Mouse (Mus musculus): ENCODE data around the gene Pomgnt2. TPM values are rescaled to one million over a fixed set of nuclear protein-coding genes. Genes with fewer than 3 reads are reported as not detected.

Pomgnt2 gene
- total and polyA plus RNA-seq, 3 experiments, result not detected

DNA sequence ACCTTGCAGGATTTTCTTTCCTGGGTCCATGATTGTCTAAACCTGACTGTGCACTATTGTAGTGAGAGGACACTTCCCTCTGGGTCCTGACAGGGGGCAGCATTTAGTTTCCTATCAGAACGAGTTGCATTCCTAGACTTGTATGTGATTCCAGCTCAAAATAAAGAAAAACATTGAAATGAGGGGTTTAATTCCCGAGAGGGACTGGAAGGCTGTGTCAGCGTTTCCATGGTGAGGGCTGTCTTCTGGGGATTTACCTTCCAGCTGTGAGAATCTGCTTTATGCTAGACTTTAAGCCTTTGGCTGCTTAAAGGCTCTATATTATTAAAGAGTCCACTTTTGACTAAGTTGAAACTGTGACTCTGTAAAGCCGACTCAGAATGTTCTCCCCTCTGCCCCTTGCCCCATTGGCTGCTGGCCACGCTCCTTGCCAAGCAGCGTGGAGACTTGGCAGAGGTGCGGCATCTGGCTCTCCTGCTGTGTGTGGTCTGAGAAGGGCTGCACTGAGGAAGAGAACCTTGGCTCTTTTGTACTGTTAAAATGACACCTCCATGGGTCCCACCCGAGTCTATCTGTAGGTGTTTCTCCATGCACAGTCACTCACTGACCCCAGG lies 22.0 kb upstream of the Pomgnt2 start:
- dilution Hi-C loops (cut with MboI; ENCODE audit: extremely low pct_ligation_motif_present, extremely low pct_unique_long_range_greater_than_20kb, low sequenced_read_pairs), result no loop called here
- H3K36me3 ChIP-seq (replicated peaks in 1 of 2; ENCODE audit: control insufficient read depth in 1 of 2, insufficient read depth in 1 of 2, low read length in 1 of 2), result no peaks in the 10 kb centered on the region
- no peak overlapping the region for H3K27ac ChIP-seq (ENCODE audit: insufficient read depth, low read depth)
- TF ChIP-seq RAD21 (IDR thresholded peaks at IDR 0.05; ENCODE audit: low read depth, low read length), result peak; percentile 82
- TF ChIP-seq MAFK (IDR thresholded peaks at IDR 0.05; ENCODE audit: insufficient replicate concordance, low read length), result peak; percentile 22; the same call in 1 of the 2 replicates
- peak; percentile 37 for TF ChIP-seq ZC3H11A (IDR thresholded peaks at IDR 0.05; ENCODE audit: low read depth, low read length)
- no peak for TF ChIP-seq ZKSCAN1 (IDR thresholded peaks at IDR 0.05; ENCODE audit: borderline replicate concordance, low read depth, low read length)
- TF ChIP-seq JUN (IDR thresholded peaks at IDR 0.05; ENCODE audit: insufficient read depth, low read depth, low read length), result no peak
- TF ChIP-seq SMC3 (IDR thresholded peaks at IDR 0.05; ENCODE audit: low read depth, low read length), result peak; percentile 87
- no peak for TF ChIP-seq SIN3A (IDR thresholded peaks at IDR 0.05; ENCODE audit: low read length)
- no peak for TF ChIP-seq POLR2AphosphoS2 (IDR thresholded peaks at IDR 0.05; ENCODE audit: low read depth, low read length)
- no peak for TF ChIP-seq POLR2A (IDR thresholded peaks at IDR 0.05; ENCODE audit: low read depth, low read length)
- TF ChIP-seq USF2 (conservative IDR thresholded peaks at IDR 0.05; ENCODE audit: low read depth, low read length), result no peak
- TF ChIP-seq BHLHE40 (IDR thresholded peaks at IDR 0.05; ENCODE audit: low read depth, low read length), result no peak
- 0 out of 2 replicates have a peak, but pooled peaks have one; percentile 16 for TF ChIP-seq NELFE (IDR thresholded peaks at IDR 0.05; ENCODE audit: low read depth, low read length)
- TF ChIP-seq CTCF (conservative IDR thresholded peaks at IDR 0.05 in 1 of 2, IDR thresholded peaks at IDR 0.05 in 1 of 2; ENCODE audit: low read depth in 2 of 2, low read length in 2 of 2), result peak in 1 of 2 experiments; percentile 82; a peak in 2 of 4 replicates
- no peak for TF ChIP-seq IRF4 (IDR thresholded peaks at IDR 0.05; ENCODE audit: low read depth, low read length)
- DNase-seq (ENCODE audit: extremely low read depth), result no peak
- H3K27me3 ChIP-seq (replicated peaks), result peaks cover 8% of the 10 kb centered on the region
- H3K4me3 ChIP-seq (replicated peaks in 1 of 3; ENCODE audit: low read depth in 2 of 3, low read length in 2 of 3, poor library complexity in 1 of 3), result no peak overlapping the region
- no peaks in the 10 kb centered on the region for H3K9me3 ChIP-seq (replicated peaks; ENCODE audit: low read length)
- no peaks in the 10 kb centered on the region for H3K79me2 ChIP-seq (replicated peaks; ENCODE audit: control insufficient read depth, extremely low read depth, insufficient read depth, poor library complexity, severe bottlenecking)
- no peak overlapping the region for H3K9ac ChIP-seq (ENCODE audit: insufficient read depth, low read depth)
- no peak overlapping the region for H3K4me2 ChIP-seq (ENCODE audit: insufficient read depth, low read depth, poor library complexity, severe bottlenecking)
- no peaks in the 10 kb centered on the region for H3K4me1 ChIP-seq (ENCODE audit: control insufficient read depth in 1 of 2, insufficient read depth in 2 of 2)
- in situ Hi-C loops (cut with MboI; ENCODE audit: low pct_ligation_motif_present, low pct_unique_long_range_greater_than_20kb, low sequenced_read_pairs), result no loop called here

DNA sequence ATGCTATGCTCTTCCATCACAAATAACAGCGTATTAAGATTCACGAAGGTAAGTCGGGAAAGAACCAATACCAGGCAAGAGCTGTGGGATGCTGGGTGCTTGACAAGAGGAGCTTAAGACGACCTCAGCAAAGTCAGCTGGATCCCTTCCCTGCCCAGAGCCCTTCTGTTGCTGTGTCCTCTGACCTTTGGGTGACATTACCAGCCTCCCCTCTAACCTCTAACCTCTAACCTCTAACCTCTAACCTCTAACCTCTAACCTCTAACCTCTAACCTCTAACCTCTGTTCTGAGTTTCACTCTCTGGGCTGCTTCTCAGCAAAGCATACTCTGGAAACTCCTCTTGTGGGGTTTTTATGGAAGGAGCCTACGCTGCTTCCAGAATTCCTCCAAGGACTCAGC lies 21.2 kb upstream of the Pomgnt2 start:
- no peak for TF ChIP-seq POLR2A (IDR thresholded peaks at IDR 0.05; ENCODE audit: low read depth, low read length)
- no peak for TF ChIP-seq HCFC1 (IDR thresholded peaks at IDR 0.05; ENCODE audit: low read depth, low read length)
- TF ChIP-seq UBTF (IDR thresholded peaks at IDR 0.05; ENCODE audit: low read depth, low read length), result no peak
- no peak for TF ChIP-seq USF1 (IDR thresholded peaks at IDR 0.05; ENCODE audit: low read depth, low read length)
- no peak for TF ChIP-seq KAT2A (IDR thresholded peaks at IDR 0.05; ENCODE audit: insufficient replicate concordance, low read length)
- TF ChIP-seq CHD2 (IDR thresholded peaks at IDR 0.05; ENCODE audit: low read length), result no peak
- TF ChIP-seq ELF1 (IDR thresholded peaks at IDR 0.05; ENCODE audit: low read depth, low read length), result no peak
- no peak for TF ChIP-seq SMC3 (IDR thresholded peaks at IDR 0.05; ENCODE audit: low read depth, low read length)
- no peak for TF ChIP-seq IRF4 (IDR thresholded peaks at IDR 0.05; ENCODE audit: low read depth, low read length)
- no peak for TF ChIP-seq MXI1 (IDR thresholded peaks at IDR 0.05; ENCODE audit: low read depth, low read length)
- no peak for TF ChIP-seq CTCF (conservative IDR thresholded peaks at IDR 0.05 in 1 of 2, IDR thresholded peaks at IDR 0.05 in 1 of 2; ENCODE audit: low read depth in 2 of 2, low read length in 2 of 2)
- no peak for TF ChIP-seq USF2 (conservative IDR thresholded peaks at IDR 0.05; ENCODE audit: low read depth, low read length)
- TF ChIP-seq MAFK (IDR thresholded peaks at IDR 0.05; ENCODE audit: insufficient replicate concordance, low read length), result no peak
- TF ChIP-seq E2F4 (IDR thresholded peaks at IDR 0.05; ENCODE audit: insufficient replicate concordance, low read depth, low read length), result no peak
- no peak for TF ChIP-seq MEF2A (IDR thresholded peaks at IDR 0.05; ENCODE audit: borderline replicate concordance, low read depth, low read length)
- no peak for TF ChIP-seq JUN (IDR thresholded peaks at IDR 0.05; ENCODE audit: insufficient read depth, low read depth, low read length)
- no peak for TF ChIP-seq RAD21 (IDR thresholded peaks at IDR 0.05; ENCODE audit: low read depth, low read length)
- Histone ChIP-seq H3K36me3 (replicated peaks in 1 of 2; ENCODE audit: control insufficient read depth in 1 of 2, insufficient read depth in 1 of 2, low read length in 1 of 2) (no peaks in the 10 kb centered on the region), H3K9me3 (replicated peaks; ENCODE audit: low read length) (no peaks in the 10 kb centered on the region), H3K4me2 (ENCODE audit: insufficient read depth, low read depth, poor library complexity, severe bottlenecking) (no peak overlapping the region), H3K79me2 (replicated peaks; ENCODE audit: control insufficient read depth, extremely low read depth, insufficient read depth, poor library complexity, severe bottlenecking) (no peaks in the 10 kb centered on the region), H3K9ac (ENCODE audit: insufficient read depth, low read depth) (no peak overlapping the region), H3K27me3 (replicated peaks) (peaks cover 8% of the 10 kb centered on the region), H3K4me3 (replicated peaks in 1 of 3; ENCODE audit: low read depth in 2 of 3, low read length in 2 of 3, poor library complexity in 1 of 3) (no peak overlapping the region), H3K27ac (ENCODE audit: insufficient read depth, low read depth) (no peak overlapping the region), H3K4me1 (ENCODE audit: control insufficient read depth in 1 of 2, insufficient read depth in 2 of 2) (no peaks in the 10 kb centered on the region)
- dilution Hi-C loops (cut with MboI; ENCODE audit: extremely low pct_ligation_motif_present, extremely low pct_unique_long_range_greater_than_20kb, low sequenced_read_pairs) (no loop called here), in situ Hi-C loops (cut with MboI; ENCODE audit: low pct_ligation_motif_present, low pct_unique_long_range_greater_than_20kb, low sequenced_read_pairs) (no loop called here)
- DNase-seq (ENCODE audit: extremely low read depth), result no peak

Measured in CH12.LX (cell line).